Mouse (Mus musculus) limb, embryonic 14.5 days (tissue): ENCODE data around the gene Zfp541. TPM values are rescaled to one million over a fixed set of nuclear protein-coding genes. Genes with fewer than 3 reads are reported as not detected.
A peak's percentile ranks its signal among the peaks of the same experiment; 100 is the strongest.

Experiments used
- ATAC-seq: fragments of 200-750 bp; cut with Nextera tagmentation; 2 replicates; pipeline ENCODE4 v1.8.0; 2017; ENCODE audit warnings: low read depth, moderate number of reproducible peaks, moderate TSS enrichment; ENCODE audit not compliant: low FRiP score
- DNase-seq: peaks from one replicate; pipeline ENCODE4 v3.0.0-alpha.2; 2015; ENCODE audit warnings: low spot score
- H3K27ac ChIP-seq: fragments of 300-500 bp; sonication (generic); replicated peaks from 2 replicates; pipeline ENCODE4 v1.5.1; 2014; ENCODE audit warnings: low read depth, mild to moderate bottlenecking, low read length, moderate library complexity, mixed read lengths
- H3K27me3 ChIP-seq: fragments of 300-500 bp; sonication (generic); 2 replicates; pipeline ENCODE4 v1.6.1; 2014; ENCODE audit warnings: low read length, mixed read lengths; ENCODE audit not compliant: control insufficient read depth, insufficient read depth
- H3K36me3 ChIP-seq: fragments of 300-500 bp; sonication (generic); 2 replicates; pipeline ENCODE4 v1.6.1; 2014; ENCODE audit warnings: mild to moderate bottlenecking, low read length, moderate library complexity, mixed read lengths; ENCODE audit not compliant: control insufficient read depth, insufficient read depth
- H3K4me1 ChIP-seq: fragments of 300-500 bp; sonication (generic); 2 replicates; pipeline ENCODE4 v1.6.1; 2014; ENCODE audit warnings: antibody characterized with exemption, low read length, mixed read lengths; ENCODE audit not compliant: control insufficient read depth, insufficient read depth
- H3K4me2 ChIP-seq: fragments of 300-500 bp; sonication (generic); replicated peaks from 2 replicates; pipeline ENCODE4 v1.6.1; 2014; ENCODE audit warnings: low read depth, mild to moderate bottlenecking, low read length, moderate library complexity; ENCODE audit not compliant: severe bottlenecking
- H3K4me3 ChIP-seq: fragments of 300-500 bp; sonication (generic); replicated peaks from 2 replicates; pipeline ENCODE4 v1.5.1; 2014; ENCODE audit warnings: low read length
- H3K9ac ChIP-seq: fragments of 300-500 bp; sonication (generic); 2 replicates; pipeline ENCODE4 v1.6.1; 2014; ENCODE audit warnings: mild to moderate bottlenecking, low read depth, low read length, moderate library complexity; ENCODE audit not compliant: severe bottlenecking
- H3K9me3 ChIP-seq: fragments of 300-500 bp; sonication (generic); 2 replicates; pipeline ENCODE4 v1.6.1; 2016; ENCODE audit warnings: low read length; ENCODE audit not compliant: control insufficient read depth
- POLR2A ChIP-seq: fragments of 200-500 bp; IDR thresholded peaks from 2 replicates; pipeline ENCODE4 v1.8.0; 2012; ENCODE audit warnings: inconsistent platforms, mild to moderate bottlenecking, moderate library complexity, borderline replicate concordance; ENCODE audit not compliant: insufficient read depth, insufficient read length; ENCODE audit errors: extremely low read depth
- WGBS: fragments of 180-500 bp; shearing (Covaris S2); extraction: QIAGEN DNeasy Blood & Tissue Kit; methylation state at CpG from one replicate; pipeline ENCODE4 v1.1.7; 2014; 5-methylcytosine and 5-hydroxymethylcytosine counted together
- polyA plus RNA-seq, 2 experiments: library from polyadenylated mRNA; depleted of rRNA in 1 of 2; stranded (reverse) in 1 of 2; unstranded in 1 of 2; fragments of >200 nt; fragmentation: Nextera tagmentation in 1 of 2; extraction: Ambion mirVana in 1 of 2; gene quantifications; 2 replicates each; pipeline versions ENCODE4 v1.2.1 to v1.2.3; 2012 to 2014

Gene Zfp541
- polyA plus RNA-seq, 2 experiments, result 0.17 to 0.26 TPM

DNA sequence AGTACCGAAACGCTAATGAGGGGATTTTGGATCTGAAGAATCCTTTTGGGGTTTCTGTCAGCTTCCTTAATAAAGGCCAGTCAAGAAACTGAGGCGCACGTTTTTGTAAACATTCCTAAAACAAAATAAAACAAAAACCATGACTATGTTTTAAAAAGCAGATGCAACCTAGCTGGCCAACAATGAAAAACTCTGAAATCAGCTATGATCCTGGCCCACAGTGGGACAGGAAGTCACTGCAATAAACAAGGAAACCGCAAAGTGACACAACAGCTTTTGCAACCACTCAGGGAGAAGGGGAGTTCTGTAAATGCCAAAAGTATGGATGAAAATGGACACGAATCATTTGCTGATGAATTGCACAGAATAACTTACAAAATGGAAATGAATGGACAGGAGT lies 8.5 kb upstream of the Zfp541 start:
- peak overlapping the region; percentile 45 for H3K4me3 ChIP-seq
- no peak for ATAC-seq
- no peaks in the 10 kb centered on the region for H3K9me3 ChIP-seq
- H3K27me3 ChIP-seq, result no peaks in the 10 kb centered on the region
- H3K9ac ChIP-seq, result no peak overlapping the region
- peak overlapping the region; percentile 67 for H3K4me2 ChIP-seq
- WGBS, result 12% methylated on average over 6 of the region's 6 CpGs
- no peak overlapping the region for H3K27ac ChIP-seq
- H3K4me1 ChIP-seq, result peaks cover 14% of the 10 kb centered on the region
- no peaks in the 10 kb centered on the region for H3K36me3 ChIP-seq
- no peak for TF ChIP-seq POLR2A
- no peak for DNase-seq

DNA sequence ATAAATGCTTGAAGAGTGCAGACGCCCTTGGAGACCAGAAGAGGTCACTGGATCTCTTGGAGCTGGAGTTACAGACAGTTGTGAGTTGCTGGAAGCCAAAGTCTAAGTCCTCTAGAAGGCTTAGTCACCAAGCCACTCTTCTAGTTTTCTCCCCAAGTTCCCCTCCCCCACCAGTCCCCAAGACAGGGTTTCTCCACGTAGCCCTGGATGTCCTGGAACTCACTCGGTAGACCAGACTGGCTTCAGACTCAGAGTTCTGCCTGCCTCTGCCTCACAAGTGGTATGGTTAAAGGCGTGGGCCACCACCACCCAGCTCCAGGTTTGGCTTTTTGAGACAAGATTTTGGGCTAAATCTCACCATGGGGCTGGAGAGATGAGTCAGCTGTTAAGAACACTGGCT lies 6.6 kb upstream of the Zfp541 start:
- no peak overlapping the region for H3K4me3 ChIP-seq
- H3K9ac ChIP-seq, result no peak overlapping the region
- no peak overlapping the region for H3K27ac ChIP-seq
- WGBS, result 64% methylated on average over 4 of the region's 4 CpGs
- H3K36me3 ChIP-seq, result no peaks in the 10 kb centered on the region
- DNase-seq (no peak), ATAC-seq (no peak)
- no peak overlapping the region for H3K4me2 ChIP-seq
- H3K27me3 ChIP-seq, result no peaks in the 10 kb centered on the region
- no peaks in the 10 kb centered on the region for H3K9me3 ChIP-seq
- H3K4me1 ChIP-seq, result peaks cover 4% of the 10 kb centered on the region
- TF ChIP-seq POLR2A, result no peak

DNA sequence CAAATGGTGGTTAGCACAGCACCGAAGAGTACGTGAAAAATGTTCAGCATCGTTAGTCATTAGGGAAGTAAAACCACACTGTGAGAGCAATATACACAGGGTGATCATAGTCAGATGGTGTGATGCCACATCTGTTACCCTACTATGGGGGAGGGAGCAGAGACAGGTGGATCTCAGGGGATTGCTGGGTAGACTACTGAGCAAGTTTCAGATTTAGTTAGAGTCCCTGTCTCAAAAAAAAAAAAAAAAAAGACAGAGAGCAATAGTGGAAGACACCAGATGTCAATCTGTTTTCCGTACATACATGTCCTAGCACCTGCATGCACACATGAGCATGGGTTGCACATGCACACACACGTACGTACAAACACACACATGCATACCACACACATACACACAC lies 5.9 kb upstream of the Zfp541 start:
- WGBS, result 74% methylated on average over 6 of the region's 6 CpGs
- TF ChIP-seq POLR2A, result no peak
- DNase-seq, result no peak
- no peaks in the 10 kb centered on the region for H3K4me1 ChIP-seq
- H3K4me3 ChIP-seq, result no peak overlapping the region
- no peak overlapping the region for H3K27ac ChIP-seq
- no peaks in the 10 kb centered on the region for H3K9me3 ChIP-seq
- no peak for ATAC-seq
- no peak overlapping the region for H3K9ac ChIP-seq
- no peaks in the 10 kb centered on the region for H3K27me3 ChIP-seq
- no peak overlapping the region for H3K4me2 ChIP-seq
- no peaks in the 10 kb centered on the region for H3K36me3 ChIP-seq

DNA sequence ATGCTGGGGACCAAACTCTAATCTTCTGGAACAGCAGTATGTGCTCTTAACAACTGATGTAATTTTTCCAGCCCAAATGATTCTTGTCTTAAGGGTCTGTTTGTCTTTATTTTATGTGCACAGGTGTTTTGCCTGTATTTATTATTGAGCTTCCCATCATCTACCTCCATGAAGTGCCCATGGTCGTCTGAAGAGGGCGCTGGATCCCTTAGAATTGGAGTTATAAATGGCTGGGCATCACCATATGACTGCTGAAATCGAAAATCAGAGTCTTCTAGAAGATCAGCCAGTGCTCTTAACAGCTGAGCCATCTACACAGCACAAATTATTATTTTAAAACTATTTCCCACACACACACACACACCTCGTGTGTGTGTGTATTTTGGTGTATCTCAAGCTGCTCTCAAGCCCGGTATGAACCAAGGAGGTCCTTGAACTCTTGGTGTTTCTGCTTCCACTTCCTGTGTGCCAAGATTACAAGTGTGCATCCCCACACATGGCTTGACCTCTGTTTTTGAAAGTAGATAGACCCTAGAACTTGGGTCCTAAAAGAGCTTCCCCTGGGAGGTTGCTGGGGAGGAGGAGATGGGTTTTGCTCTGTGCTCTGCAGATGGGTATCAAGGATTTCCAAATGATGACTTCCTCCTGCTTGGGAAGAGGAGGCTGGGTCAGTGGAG lies 5.0 kb upstream of the Zfp541 start:
- H3K4me2 ChIP-seq, result no peak overlapping the region
- H3K27ac ChIP-seq, result no peak overlapping the region
- no peaks in the 10 kb centered on the region for H3K4me1 ChIP-seq
- no peak overlapping the region for H3K9ac ChIP-seq
- H3K9me3 ChIP-seq, result no peaks in the 10 kb centered on the region
- ATAC-seq, result no peak
- no peak for DNase-seq
- peaks cover 8% of the 10 kb centered on the region for H3K27me3 ChIP-seq
- H3K4me3 ChIP-seq, result no peak overlapping the region
- TF ChIP-seq POLR2A, result no peak
- H3K36me3 ChIP-seq, result no peaks in the 10 kb centered on the region
- WGBS, result 27% methylated on average over 5 of the region's 5 CpGs

DNA sequence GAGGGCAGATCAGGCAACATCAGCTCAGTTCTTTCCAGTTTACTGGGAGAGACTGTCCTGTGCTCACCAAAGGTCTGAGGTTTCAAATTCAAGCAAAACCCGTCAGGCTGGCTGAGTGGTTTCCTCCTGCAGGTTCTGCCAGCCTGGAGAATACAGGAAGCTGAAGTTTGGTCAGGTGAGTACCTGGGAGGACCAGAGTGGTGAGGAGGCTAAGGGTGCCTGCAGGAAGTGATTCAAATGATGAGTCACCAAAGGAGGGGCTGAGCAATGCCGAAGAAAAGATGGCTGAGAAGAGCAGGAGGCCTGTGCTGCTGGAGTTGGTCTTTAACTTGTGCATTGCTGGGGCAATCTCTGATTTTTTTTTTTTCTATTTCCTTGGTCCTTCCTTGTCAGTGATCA lies 4.5 kb upstream of the Zfp541 start:
- Histone ChIP-seq H3K36me3 (no peaks in the 10 kb centered on the region), H3K4me2 (no peak overlapping the region), H3K27ac (no peak overlapping the region), H3K9ac (no peak overlapping the region), H3K4me3 (no peak overlapping the region), H3K9me3 (no peaks in the 10 kb centered on the region), H3K4me1 (no peaks in the 10 kb centered on the region), H3K27me3 (peaks cover 11% of the 10 kb centered on the region)
- no peak for DNase-seq
- no peak for ATAC-seq
- TF ChIP-seq POLR2A, result no peak
- 43% methylated on average over 2 of the region's 2 CpGs for WGBS

DNA sequence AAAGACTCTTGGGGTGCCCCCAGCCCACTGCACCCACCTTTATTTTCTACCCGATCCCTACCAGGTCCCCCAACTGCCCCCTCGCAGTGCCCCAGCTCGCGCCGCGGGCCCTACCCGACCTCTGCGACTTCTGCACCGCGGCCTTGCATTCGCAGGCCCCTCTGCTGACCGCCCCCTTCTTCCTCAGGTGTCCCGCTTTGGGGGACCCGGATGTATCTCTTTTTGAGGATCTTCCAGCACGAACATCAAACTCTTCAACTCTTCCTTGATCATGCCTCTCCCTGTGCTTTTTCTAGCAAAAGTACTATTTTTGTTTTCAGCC lies 446 bp downstream of the Zfp541 start:
- no peaks in the 10 kb centered on the region for H3K9me3 ChIP-seq
- no peaks in the 10 kb centered on the region for H3K36me3 ChIP-seq
- whole genome bisulfite sequencing, result 73% methylated on average over 15 of the region's 15 CpGs
- H3K27ac ChIP-seq, result no peak overlapping the region
- no peak for ATAC-seq
- no peaks in the 10 kb centered on the region for H3K4me1 ChIP-seq
- no peak for TF ChIP-seq POLR2A
- peaks cover 11% of the 10 kb centered on the region for H3K27me3 ChIP-seq
- no peak overlapping the region for H3K9ac ChIP-seq
- H3K4me2 ChIP-seq, result no peak overlapping the region
- H3K4me3 ChIP-seq, result 0 out of 2 replicates have a peak overlapping the region, but pooled peaks have one; percentile 17
- no peak for DNase-seq
